14 mouse cellular contexts compared by ENCODE assay signal in the genomic region with DNA sequence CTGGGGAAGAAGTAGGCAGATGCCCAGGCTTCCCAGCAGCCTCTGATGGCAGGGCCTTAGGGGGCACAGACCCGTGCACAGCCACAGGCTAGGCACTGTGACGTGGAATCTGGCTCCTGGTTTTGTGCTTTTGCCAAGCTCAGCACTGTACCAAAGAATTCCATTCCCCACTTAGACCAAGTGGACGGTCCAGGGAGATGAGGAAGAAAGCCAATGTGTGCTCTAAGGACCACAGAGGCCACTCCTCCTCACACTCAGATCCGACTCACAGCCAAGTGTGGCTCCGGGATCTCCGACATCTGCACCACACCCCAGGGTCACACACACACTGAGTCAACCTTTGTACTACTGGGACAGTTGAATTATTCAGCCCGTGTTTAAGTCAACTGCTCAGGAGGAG. TPM values are rescaled to one million over a fixed set of nuclear protein-coding genes. Genes with fewer than 3 reads are reported as not detected.
A peak's percentile ranks its signal among the peaks of the same experiment; 100 is the strongest.
DNase-seq lines count a peak whose midpoint lies in the region; ATAC-seq and TF ChIP-seq lines count a peak whose summit lies in the region.
"Had no signal": no experiment of that assay in that cellular context is flagged by ENCODE, and none has a peak within 500 bp of the region (broad histone marks: within the 10 kb centered on the region; RNA-seq: fewer than 3 reads in every experiment).

No protein-coding gene starts in this region.

- TF ChIP-seq CTCF in intestine, postnatal 0 days (IDR thresholded peaks at IDR 0.05; ENCODE audit: low read depth) = no peak

- H3K4me2 ChIP-seq in intestine, postnatal 0 days (replicated peaks; ENCODE audit: low read depth) = peak overlapping the region; percentile 51
- H3K4me2 ChIP-seq: hindbrain, embryonic 13.5 days; liver, embryonic 12.5 days; midbrain, embryonic 11.5 days had no signal

- peaks cover 11% of the 10 kb centered on the region for H3K4me1 ChIP-seq in intestine, postnatal 0 days (replicated peaks; ENCODE audit: control insufficient read depth, insufficient read depth, low read length)

- H3K27me3 ChIP-seq in intestine, postnatal 0 days (replicated peaks; ENCODE audit: control insufficient read depth, insufficient read depth, low read length) = no peaks in the 10 kb centered on the region
- H3K27me3 ChIP-seq: hindbrain, embryonic 13.5 days; liver, embryonic 12.5 days had no signal

- peak overlapping the region; percentile 89 for H3K27ac ChIP-seq in intestine, postnatal 0 days (ENCODE audit: low read depth, low read length)
- H3K27ac ChIP-seq: hindbrain, embryonic 13.5 days; layer of hippocampus, adult 2 months; liver, embryonic 12.5 days had no signal

- no peak overlapping the region for H3K9ac ChIP-seq in intestine, postnatal 0 days (ENCODE audit: low read depth, low read length)
- H3K9ac ChIP-seq: liver, embryonic 12.5 days had no signal

- H3K9me3 ChIP-seq in intestine, postnatal 0 days (ENCODE audit: control insufficient read depth) = no peaks in the 10 kb centered on the region
- H3K9me3 ChIP-seq: hindbrain, embryonic 13.5 days; liver, embryonic 12.5 days had no signal

- WGBS in intestine, postnatal 0 days = 39% methylated on average over 7 of the region's 7 CpGs

- DNase-seq in cerebellum, postnatal 14 days = peak; percentile 45 to 64
- DNase-seq in kidney, postnatal 36 days = peak; percentile 54 to 55
- no peak for DNase-seq in kidney, postnatal 14 days
- peak; percentile 70 for DNase-seq in 3134 (ENCODE audit: extremely low read depth, insufficient read length, low spot score)
- no peak for DNase-seq in heart, adult 18-20 months
- DNase-seq: adrenal gland, adult 8-10 months had no signal

- no peak overlapping the region for H3K4me3 ChIP-seq in intestine, postnatal 0 days (ENCODE audit: low read depth, low read length)
- H3K4me3 ChIP-seq: hindbrain, embryonic 13.5 days; layer of hippocampus, adult 2 months; liver, embryonic 12.5 days had no signal

- H3K36me3 ChIP-seq in intestine, postnatal 0 days (ENCODE audit: control insufficient read depth, insufficient read depth) = peaks cover 34% of the 10 kb centered on the region

- ATAC-seq in cerebellum, adult (ENCODE audit: insufficient number of reproducible peaks, low FRiP score, low TSS enrichment) = no peak
- peak; percentile 70 for ATAC-seq in intestine, postnatal 0 days
- ATAC-seq in inflammation-experienced regulatory T-cells, adult 6 months = no peak
- ATAC-seq: liver, embryonic 12.5 days had no signal

RNA-seq across cellular contexts. Expression of gene Cant1, which starts 2.8 kb away (rescaled TPM):
- polyA plus RNA-seq in intestine, postnatal 0 days (2015; fragmentation: Nextera tagmentation; extraction: Ambion mirVana) = 35.0 and 36.1 TPM in 2 replicates
- total RNA-seq in heart, adult 18-20 months (2021) = 10 to 100 TPM; 17.5 to 18.6 TPM
- polyA plus RNA-seq in inflammation-experienced regulatory T-cells, adult 6 months (2017; shearing (Covaris generic)) = 10 to 100 TPM; 23.6 to 35.7 (median 25.1) TPM

RNA-seq across cellular contexts. Expression of gene C1qtnf1, which starts 12.0 kb away (rescaled TPM):
- 5.2 and 6.1 TPM in 2 replicates for polyA plus RNA-seq in intestine, postnatal 0 days (2015; fragmentation: Nextera tagmentation; extraction: Ambion mirVana)
- 10 to 100 TPM; 13.4 to 16.4 TPM for total RNA-seq in heart, adult 18-20 months (2021)
- polyA plus RNA-seq in inflammation-experienced regulatory T-cells, adult 6 months (2017; shearing (Covaris generic)) = not detected
- total RNA-seq: granulocyte monocyte progenitor cell, adult 5-6 weeks had no signal

RNA-seq across cellular contexts. Expression of gene Lgals3bp, which starts 14.2 kb away (rescaled TPM):
- 348 and 382 TPM in 2 replicates for polyA plus RNA-seq in intestine, postnatal 0 days (2015; fragmentation: Nextera tagmentation; extraction: Ambion mirVana)
- 10 to 100 TPM; 19.6 to 34.9 TPM for total RNA-seq in heart, adult 18-20 months (2021)
- 100 to 1,000 TPM in 2 of 3 experiments, 10 to 100 TPM in 1; 86.5 to 166 (median 133) TPM for polyA plus RNA-seq in inflammation-experienced regulatory T-cells, adult 6 months (2017; shearing (Covaris generic))

Comparison
In these comparisons a context has a peak if more than half of its experiments do, and no peak if none do; other contexts are left out.
1. DNase-seq: peak in cerebellum, postnatal 14 days (2 of 2), kidney, postnatal 36 days (2 of 2) and 3134 (single experiment); none in kidney, postnatal 14 days (single experiment) and heart, adult 18-20 months (0 of 2).